Mouse (Mus musculus) G1E (cell line): ENCODE results near the gene Mvd.

Experiments used
- CTCF ChIP-seq: IDR thresholded peaks from 2 replicates; pipeline ENCODE4 v1.5.1; 2012; ENCODE audit warnings: low read depth, low read length, inconsistent platforms, mixed read lengths
- GATA1 ChIP-seq: IDR thresholded peaks from 2 replicates; pipeline ENCODE4 v1.6.1; 2012; ENCODE audit warnings: borderline replicate concordance, low read length, inconsistent platforms, mixed read lengths
- GATA2 ChIP-seq: IDR thresholded peaks from 2 replicates; pipeline ENCODE4 v1.6.1; 2012; ENCODE audit warnings: low read depth, low read length, inconsistent platforms, borderline replicate concordance
- POLR2AphosphoS5 ChIP-seq: IDR thresholded peaks from 2 replicates; pipeline ENCODE4 v1.6.1; 2012; ENCODE audit warnings: low read depth, low read length, inconsistent platforms; ENCODE audit not compliant: insufficient replicate concordance

- TF ChIP-seq GATA1 (no peak), CTCF (no peak), POLR2AphosphoS5 (no peak), GATA2 (no peak)
Observed at GRCm38 (mm10) chr8:122415554-122415953, 27.7 kb downstream of the Mvd start.
